ENCODE assay signal across 9 mouse cellular contexts in the genomic region with DNA sequence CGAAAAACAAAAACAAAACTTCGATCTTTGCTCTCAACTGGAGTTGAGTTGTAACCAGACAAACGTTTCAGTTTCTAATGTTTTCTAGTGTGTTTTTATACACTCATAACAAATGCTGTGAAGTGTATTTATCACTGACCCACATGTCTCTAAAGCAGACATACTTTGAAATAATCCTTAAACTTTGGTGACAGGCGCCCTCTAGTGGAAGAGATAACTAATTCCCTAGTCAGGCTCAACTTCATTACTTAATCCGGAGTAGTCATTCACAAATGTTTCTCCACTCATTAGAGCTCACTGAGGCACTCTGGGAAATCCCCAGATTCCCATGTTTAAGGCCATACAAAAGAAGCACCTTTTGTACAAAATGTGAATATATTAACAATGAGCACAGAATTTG. TPM values are rescaled to one million over a fixed set of nuclear protein-coding genes. Genes with fewer than 3 reads are reported as not detected.
DNase-seq lines count a peak whose midpoint lies in the region; ATAC-seq and TF ChIP-seq lines count a peak whose summit lies in the region.
"Had no signal": no experiment of that assay in that cellular context is flagged by ENCODE, and none has a peak within 500 bp of the region (broad histone marks: within the 10 kb centered on the region; RNA-seq: fewer than 3 reads in every experiment).

No protein-coding gene starts in this region.

- no peak overlapping the region for H3K4me3 ChIP-seq in heart, adult 2 months
- H3K4me3 ChIP-seq in liver, embryonic 14.5 days (ENCODE audit: insufficient read depth in 1 of 2, low read depth in 2 of 2, low read length in 2 of 2), result no peak overlapping the region
- H3K4me3 ChIP-seq: lung, embryonic 15.5 days had no signal

- no peaks in the 10 kb centered on the region for H3K9me3 ChIP-seq in liver, embryonic 14.5 days (ENCODE audit: control insufficient read depth, low read length)
- H3K9me3 ChIP-seq: lung, embryonic 15.5 days had no signal

- TF ChIP-seq POLR2A in heart, adult 2 months (IDR thresholded peaks at IDR 0.05; ENCODE audit: insufficient read depth, low read depth, low read length), result no peak

- H3K79me2 ChIP-seq in heart, adult 2 months (replicated peaks; ENCODE audit: control insufficient read depth, insufficient read depth, low read length), result no peaks in the 10 kb centered on the region

- intact Hi-C loops in heart, adult 2 months (cut with DNase I), result loop anchor here (2.0 to 5.0 kb wide), 3 partner anchors 614 to 936 kb away; no protein-coding TSS in a partner anchor
- intact Hi-C loops in heart, postnatal 36 days (cut with DNase I), result loop anchor here (5.0 kb wide), 1 partner anchor 1021 kb away; no protein-coding TSS in a partner anchor

- H3K27me3 ChIP-seq in heart, adult 2 months (ENCODE audit: control insufficient read depth, insufficient read depth, low read length), result peaks cover 5% of the 10 kb centered on the region; the same call in 1 of the 2 replicates
- peaks cover 30% of the 10 kb centered on the region for H3K27me3 ChIP-seq in liver, embryonic 14.5 days (ENCODE audit: control insufficient read depth, insufficient read depth, low read length)

- no peaks in the 10 kb centered on the region for H3K36me3 ChIP-seq in heart, adult 2 months (ENCODE audit: control insufficient read depth, insufficient read depth, low read length)
- H3K36me3 ChIP-seq in liver, embryonic 14.5 days (replicated peaks; ENCODE audit: control insufficient read depth, insufficient read depth, low read depth), result no peaks in the 10 kb centered on the region
- H3K36me3 ChIP-seq: lung, embryonic 15.5 days had no signal

- H3K27ac ChIP-seq in heart, adult 2 months, result no peak overlapping the region
- H3K27ac ChIP-seq in liver, embryonic 14.5 days, result no peak overlapping the region
- H3K27ac ChIP-seq: lung, embryonic 15.5 days had no signal

- WGBS in heart, adult 2 months, result 35% methylated on average over 5 of the region's 5 CpGs
- WGBS in liver, embryonic 14.5 days (ENCODE audit: insufficient replicate concordance), result 25% methylated on average over 5 of the region's 5 CpGs

- DNase-seq in heart, adult 2 months, result no peak
- DNase-seq in heart, postnatal 36 days, result no peak
- DNase-seq in liver, embryonic 14.5 days (ENCODE audit: low read depth in 3 of 3, low spot score in 3 of 3), result peak in 2 of 3 experiments; percentile 14 to 17
- DNase-seq in liver (no peak), adipocyte (ENCODE audit: low spot score) (peak; percentile 74)
- peak; percentile 68 for DNase-seq in mesoderm, embryonic 11.5 days (ENCODE audit: low read depth, low spot score)
- DNase-seq in gastrocnemius, postnatal 10 days, result no peak
- DNase-seq in kidney, adult 11 months, result no peak

- TF ChIP-seq EP300 in heart, adult 2 months (IDR thresholded peaks at IDR 0.05; ENCODE audit: insufficient read depth, low read depth, low read length), result no peak
- TF ChIP-seq EP300 in liver, embryonic 14.5 days (IDR thresholded peaks at IDR 0.05; ENCODE audit: low read depth), result no peak

- H3K4me2 ChIP-seq in liver, embryonic 14.5 days (ENCODE audit: low read depth), result no peak overlapping the region
- H3K4me2 ChIP-seq: lung, embryonic 15.5 days had no signal

- no peak for ATAC-seq in liver, embryonic 14.5 days (ENCODE audit: insufficient read depth)

- TF ChIP-seq CTCF in heart, adult 2 months (IDR thresholded peaks at IDR 0.05), result peak; percentile 89
- peak; percentile 39; the same call in 1 of the 2 replicates for TF ChIP-seq CTCF in liver, embryonic 14.5 days (IDR thresholded peaks at IDR 0.05; ENCODE audit: low read depth)

- no peaks in the 10 kb centered on the region; the same call in 1 of the 2 replicates for H3K4me1 ChIP-seq in heart, adult 2 months (ENCODE audit: control insufficient read depth, insufficient read depth, low read length)
- H3K4me1 ChIP-seq in liver, embryonic 14.5 days (replicated peaks; ENCODE audit: control insufficient read depth in 2 of 2, insufficient read depth in 2 of 2, low read length in 1 of 2), result no peaks in the 10 kb centered on the region

- H3K9ac ChIP-seq in heart, adult 2 months (ENCODE audit: low read depth, low read length), result no peak overlapping the region
- no peak overlapping the region for H3K9ac ChIP-seq in liver, embryonic 14.5 days (replicated peaks)
- H3K9ac ChIP-seq: lung, embryonic 15.5 days had no signal

RNA-seq across cellular contexts. Expression of a gene that starts 4.5 kb away (rescaled TPM):
- under 1 TPM; 0.70 to 0.96 TPM for total RNA-seq in heart, adult 2 months (2021)
- polyA plus RNA-seq in heart, adult 2 months (2012; rRNA removed), result 1.1 and 2.2 TPM in 2 replicates
- total RNA-seq in heart, postnatal 36 days (2021), result under 1 TPM; 0.94 to 0.95 TPM
- 0.58 and 0.85 TPM in 2 replicates for polyA plus RNA-seq in liver, embryonic 14.5 days (2012; rRNA removed)
- 0.66 and 0.90 TPM in 2 replicates for polyA plus RNA-seq in liver, embryonic 14.5 days (2014; fragmentation: Nextera tagmentation; extraction: Ambion mirVana)
- total RNA-seq in gastrocnemius, postnatal 10 days (2021), result 100 to 1,000 TPM in 1 of 2 experiments, 10 to 100 TPM in 1; 95.2 to 143 TPM

RNA-seq across cellular contexts. Expression of a gene that starts 36.6 kb away (rescaled TPM):
- total RNA-seq in heart, adult 2 months (2021), result 1,000 to 10,000 TPM in 1 of 2 experiments, 100 to 1,000 TPM in 1; 911 to 1,089 TPM
- polyA plus RNA-seq in heart, adult 2 months (2012; rRNA removed), result 582 and 1,119 TPM in 2 replicates
- total RNA-seq in heart, postnatal 36 days (2021), result 1,000 to 10,000 TPM; 1,024 to 1,052 TPM
- 274 and 279 TPM in 2 replicates for polyA plus RNA-seq in liver, embryonic 14.5 days (2012; rRNA removed)
- polyA plus RNA-seq in liver, embryonic 14.5 days (2014; fragmentation: Nextera tagmentation; extraction: Ambion mirVana), result 573 and 577 TPM in 2 replicates
- 100 to 1,000 TPM; 471 to 585 TPM for total RNA-seq in gastrocnemius, postnatal 10 days (2021)

Comparison
In these comparisons a context has a peak if more than half of its experiments do, and no peak if none do; other contexts are left out.
1. DNase-seq: peak in liver, embryonic 14.5 days (2 of 3), adipocyte (single experiment) and mesoderm, embryonic 11.5 days (single experiment); none in heart, adult 2 months (0 of 2), heart, postnatal 36 days (0 of 2), liver (single experiment), gastrocnemius, postnatal 10 days (single experiment) and kidney, adult 11 months (single experiment).
2. RNA of a gene that starts 4.5 kb away (total RNA-seq): 95.2 to 143 TPM in gastrocnemius, postnatal 10 days; 0.70 to 0.96 TPM in heart, adult 2 months and 0.94 to 0.95 TPM in heart, postnatal 36 days; every median in the first group is over 10 times any median in the second.